Mouse (Mus musculus) embryonic facial prominence, embryonic 14.5 days (tissue): Measurements from ENCODE around the gene Ccr5. TPM values are rescaled to one million over a fixed set of nuclear protein-coding genes. Genes with fewer than 3 reads are reported as not detected.

Experiments
- ATAC-seq: fragments of 200-750 bp; cut with Nextera tagmentation; 2 replicates; pipeline ENCODE4 v1.8.0; 2017; ENCODE audit warnings: low read depth, moderate number of reproducible peaks, moderate TSS enrichment
- DNase-seq: peaks from one replicate; pipeline ENCODE4 v3.0.0-alpha.2; 2015; ENCODE audit warnings: low spot score
- H3K27ac ChIP-seq: fragments of 300-500 bp; sonication (generic); replicated peaks from 2 replicates; pipeline ENCODE4 v1.5.1; 2014; ENCODE audit warnings: low read depth, mild to moderate bottlenecking, low read length, moderate library complexity
- H3K27me3 ChIP-seq: fragments of 300-500 bp; sonication (generic); replicated peaks from 2 replicates; pipeline ENCODE4 v1.6.1; 2014; ENCODE audit warnings: low read length; ENCODE audit not compliant: control insufficient read depth, insufficient read depth
- H3K36me3 ChIP-seq: fragments of 300-500 bp; sonication (generic); 2 replicates; pipeline ENCODE4 v1.6.1; 2014; ENCODE audit warnings: low read length, mixed read lengths; ENCODE audit not compliant: control insufficient read depth, insufficient read depth
- H3K4me1 ChIP-seq: fragments of 300-500 bp; sonication (generic); 2 replicates; pipeline ENCODE4 v1.6.1; 2014; ENCODE audit warnings: antibody characterized with exemption, low read length; ENCODE audit not compliant: control insufficient read depth, insufficient read depth
- H3K4me2 ChIP-seq: fragments of 300-500 bp; sonication (generic); 2 replicates; pipeline ENCODE4 v1.6.1; 2014; ENCODE audit warnings: low read depth, mild to moderate bottlenecking, low read length, moderate library complexity, mixed read lengths
- H3K4me3 ChIP-seq: fragments of 300-500 bp; sonication (generic); 2 replicates; pipeline ENCODE4 v1.5.1; 2014; ENCODE audit warnings: low read depth, mild to moderate bottlenecking, low read length
- H3K9ac ChIP-seq: fragments of 300-500 bp; sonication (generic); 2 replicates; pipeline ENCODE4 v1.6.1; 2014; ENCODE audit warnings: low read depth, mild to moderate bottlenecking, low read length, moderate library complexity, mixed read lengths
- H3K9me3 ChIP-seq: fragments of 300-500 bp; sonication (generic); 2 replicates; pipeline ENCODE4 v1.6.1; 2016; ENCODE audit warnings: low read length; ENCODE audit not compliant: control insufficient read depth
- WGBS: fragments of 180-500 bp; shearing (Covaris S2); extraction: QIAGEN DNeasy Blood & Tissue Kit; methylation state at CpG from one replicate; pipeline ENCODE4 v1.1.7; 2014; 5-methylcytosine and 5-hydroxymethylcytosine counted together
- polyA plus RNA-seq: library from polyadenylated mRNA; unstranded; fragments of >200 nt; fragmentation: Nextera tagmentation; extraction: Ambion mirVana; gene quantifications from 2 replicates; pipeline ENCODE4 v1.2.1, GENCODE M21; 2014

Ccr5 gene
- polyA plus RNA-seq, 1 experiment from 2014 or later, result 1.3 TPM

GRCm38 (mm10) chr9:124107232-124107631 lies 14.1 kb upstream of the Ccr5 start:
- Histone ChIP-seq H3K27ac (no peak overlapping the region), H3K4me1 (no peaks in the 10 kb centered on the region), H3K4me2 (no peak overlapping the region), H3K36me3 (no peaks in the 10 kb centered on the region), H3K9me3 (no peaks in the 10 kb centered on the region), H3K9ac (no peak overlapping the region), H3K4me3 (no peak overlapping the region), H3K27me3 (no peaks in the 10 kb centered on the region)
- DNase-seq (no peak), ATAC-seq (no peak)

GRCm38 (mm10) chr9:124108356-124109127 lies 12.8 kb upstream of the Ccr5 start:
- Histone ChIP-seq H3K36me3 (no peaks in the 10 kb centered on the region), H3K27me3 (no peaks in the 10 kb centered on the region), H3K27ac (no peak overlapping the region), H3K9me3 (no peaks in the 10 kb centered on the region), H3K4me1 (no peaks in the 10 kb centered on the region), H3K4me2 (no peak overlapping the region), H3K4me3 (no peak overlapping the region), H3K9ac (no peak overlapping the region)
- no peak for DNase-seq
- no peak for ATAC-seq
- 60% methylated on average over 2 of the region's 2 CpGs for WGBS

- no peak overlapping the region for H3K9ac ChIP-seq
- H3K27ac ChIP-seq, result no peak overlapping the region
- no peaks in the 10 kb centered on the region for H3K27me3 ChIP-seq
- no peak for ATAC-seq
- no peaks in the 10 kb centered on the region for H3K36me3 ChIP-seq
- no peaks in the 10 kb centered on the region for H3K4me1 ChIP-seq
- no peak for DNase-seq
- WGBS, result 71% methylated on average over 1 of the region's 1 CpGs
- H3K4me3 ChIP-seq, result no peak overlapping the region
- H3K9me3 ChIP-seq, result no peaks in the 10 kb centered on the region
- no peak overlapping the region for H3K4me2 ChIP-seq
Observed at GRCm38 (mm10) chr9:124111997-124112396, 9.3 kb upstream of the Ccr5 start.

GRCm38 (mm10) chr9:124112591-124113239 lies 8.6 kb upstream of the Ccr5 start:
- H3K4me2 ChIP-seq, result no peak overlapping the region
- no peaks in the 10 kb centered on the region for H3K27me3 ChIP-seq
- ATAC-seq (no peak), DNase-seq (no peak)
- no peaks in the 10 kb centered on the region for H3K4me1 ChIP-seq
- no peak overlapping the region for H3K9ac ChIP-seq
- 76% methylated on average over 1 of the region's 1 CpGs for WGBS
- H3K9me3 ChIP-seq, result no peaks in the 10 kb centered on the region
- no peak overlapping the region for H3K4me3 ChIP-seq
- no peaks in the 10 kb centered on the region for H3K36me3 ChIP-seq
- H3K27ac ChIP-seq, result no peak overlapping the region

- Histone ChIP-seq H3K27me3 (no peaks in the 10 kb centered on the region), H3K9me3 (no peaks in the 10 kb centered on the region), H3K4me2 (no peak overlapping the region), H3K36me3 (no peaks in the 10 kb centered on the region), H3K4me3 (no peak overlapping the region), H3K4me1 (no peaks in the 10 kb centered on the region), H3K27ac (no peak overlapping the region), H3K9ac (no peak overlapping the region)
- no peak for ATAC-seq
- WGBS, result 86% methylated on average over 1 of the region's 1 CpGs
- DNase-seq, result no peak
Observed at GRCm38 (mm10) chr9:124113777-124114176, 7.6 kb upstream of the Ccr5 start.

GRCm38 (mm10) chr9:124118489-124118888 lies 2.9 kb upstream of the Ccr5 start:
- H3K27me3 ChIP-seq, result no peaks in the 10 kb centered on the region
- 89% methylated on average over 1 of the region's 1 CpGs for WGBS
- H3K4me2 ChIP-seq, result no peak overlapping the region
- H3K36me3 ChIP-seq, result no peaks in the 10 kb centered on the region
- H3K4me3 ChIP-seq, result no peak overlapping the region
- no peak overlapping the region for H3K27ac ChIP-seq
- ATAC-seq (no peak), DNase-seq (no peak)
- H3K4me1 ChIP-seq, result no peaks in the 10 kb centered on the region
- H3K9ac ChIP-seq, result no peak overlapping the region
- no peaks in the 10 kb centered on the region for H3K9me3 ChIP-seq

- WGBS, result 82% methylated on average over 11 of the region's 11 CpGs
- H3K9me3 ChIP-seq, result no peaks in the 10 kb centered on the region
- no peak overlapping the region for H3K4me3 ChIP-seq
- no peak overlapping the region for H3K4me2 ChIP-seq
- H3K36me3 ChIP-seq, result no peaks in the 10 kb centered on the region
- H3K9ac ChIP-seq, result no peak overlapping the region
- no peaks in the 10 kb centered on the region for H3K27me3 ChIP-seq
- H3K27ac ChIP-seq, result no peak overlapping the region
- no peak for ATAC-seq
- no peak for DNase-seq
- H3K4me1 ChIP-seq, result no peaks in the 10 kb centered on the region
Observed at GRCm38 (mm10) chr9:124125576-124125975, 4.2 kb downstream of the Ccr5 start.

- Histone ChIP-seq H3K4me1 (no peaks in the 10 kb centered on the region), H3K9me3 (no peaks in the 10 kb centered on the region), H3K4me3 (no peak overlapping the region), H3K27me3 (no peaks in the 10 kb centered on the region), H3K9ac (peak overlapping the region; percentile 30; the same call in 1 of the 2 replicates), H3K27ac (0 out of 2 replicates have a peak overlapping the region, but pooled peaks have one; percentile 17), H3K36me3 (no peaks in the 10 kb centered on the region), H3K4me2 (no peak overlapping the region)
- DNase-seq (peak; percentile 66), ATAC-seq (no peak)
- 40% methylated on average over 5 of the region's 5 CpGs for WGBS
Observed at GRCm38 (mm10) chr9:124126373-124126772, 5.0 kb downstream of the Ccr5 start.

GRCm38 (mm10) chr9:124127412-124127811 lies 6.1 kb downstream of the Ccr5 start:
- H3K27me3 ChIP-seq, result no peaks in the 10 kb centered on the region
- no peak overlapping the region for H3K4me3 ChIP-seq
- no peaks in the 10 kb centered on the region for H3K4me1 ChIP-seq
- H3K36me3 ChIP-seq, result no peaks in the 10 kb centered on the region
- H3K9me3 ChIP-seq, result no peaks in the 10 kb centered on the region
- DNase-seq, result no peak
- ATAC-seq, result no peak
- no peak overlapping the region for H3K9ac ChIP-seq
- WGBS, result 66% methylated on average over 4 of the region's 4 CpGs
- H3K27ac ChIP-seq, result no peak overlapping the region
- no peak overlapping the region for H3K4me2 ChIP-seq
